Mouse (Mus musculus) midbrain, embryonic 13.5 days (tissue): Measurements from ENCODE around the gene Sbf2. TPM values are rescaled to one million over a fixed set of nuclear protein-coding genes. Genes with fewer than 3 reads are reported as not detected.

Experiments used
- ATAC-seq: fragments of 200-750 bp; cut with Nextera tagmentation; 2 replicates; pipeline ENCODE4 v1.8.0; 2017; ENCODE audit warnings: mild to moderate bottlenecking, moderate TSS enrichment, moderate library complexity
- H3K27ac ChIP-seq: fragments of 300-500 bp; sonication (generic); 2 replicates; pipeline ENCODE4 v1.5.1; 2015; ENCODE audit warnings: inconsistent platforms, mild to moderate bottlenecking, moderate library complexity
- H3K27me3 ChIP-seq: fragments of 300-500 bp; sonication (generic); 2 replicates; pipeline ENCODE4 v1.6.1; 2015; ENCODE audit warnings: mild to moderate bottlenecking, inconsistent platforms
- H3K36me3 ChIP-seq: fragments of 300-500 bp; sonication (generic); 2 replicates; pipeline ENCODE4 v1.6.1; 2015; ENCODE audit warnings: mild to moderate bottlenecking, inconsistent platforms
- H3K4me1 ChIP-seq: fragments of 300-500 bp; sonication (generic); replicated peaks from 2 replicates; pipeline ENCODE4 v1.6.1; 2015; ENCODE audit warnings: inconsistent platforms
- H3K4me2 ChIP-seq: fragments of 300-500 bp; sonication (generic); replicated peaks from 2 replicates; pipeline ENCODE4 v1.6.1; 2015; ENCODE audit warnings: moderate library complexity, mild to moderate bottlenecking, inconsistent platforms
- H3K4me3 ChIP-seq: fragments of 300-500 bp; sonication (generic); replicated peaks from 2 replicates; pipeline ENCODE4 v1.5.1; 2015; ENCODE audit warnings: mild to moderate bottlenecking, inconsistent platforms
- H3K9ac ChIP-seq: fragments of 300-500 bp; sonication (generic); replicated peaks from 2 replicates; pipeline ENCODE4 v1.6.1; 2015; ENCODE audit warnings: mild to moderate bottlenecking, inconsistent platforms
- H3K9me3 ChIP-seq: fragments of 300-500 bp; sonication (generic); 2 replicates; pipeline ENCODE4 v1.6.1; 2016; ENCODE audit warnings: mild to moderate bottlenecking, inconsistent platforms
- WGBS: fragments of 180-500 bp; shearing (Covaris S2); methylation state at CpG from one replicate; pipeline ENCODE4 v1.1.7; 2015; 5-methylcytosine and 5-hydroxymethylcytosine counted together
- polyA plus RNA-seq: library from polyadenylated mRNA; unstranded; fragments of >200 nt; fragmentation: Nextera tagmentation; extraction: Ambion mirVana; gene quantifications from 2 replicates; pipeline ENCODE4 v1.2.1, GENCODE M21; 2015

Sbf2 gene
- polyA plus RNA-seq, 1 experiment from 2014 or later, result 57.6 TPM

- ATAC-seq, result no peak
Observed at GRCm38 (mm10) chr7:110272434-110272833, 342.3 kb downstream of the Sbf2 start.

GRCm38 (mm10) chr7:110271814-110272213, 342.9 kb downstream of the Sbf2 start:
- H3K27ac ChIP-seq, result no peak overlapping the region
- 77% methylated on average over 9 of the region's 9 CpGs for WGBS

More at GRCm38 (mm10) chr7:110272434-110272833, 342.3 kb downstream of the Sbf2 start:
- H3K4me3 ChIP-seq, result no peak overlapping the region
- 80% methylated on average over 4 of the region's 4 CpGs for WGBS
- no peak overlapping the region for H3K4me2 ChIP-seq
- H3K9me3 ChIP-seq, result no peaks in the 10 kb centered on the region
- no peak overlapping the region for H3K9ac ChIP-seq
- H3K4me1 ChIP-seq, result no peaks in the 10 kb centered on the region
- no peaks in the 10 kb centered on the region for H3K27me3 ChIP-seq
- no peak overlapping the region; the same call in 1 of the 2 replicates for H3K27ac ChIP-seq
- 0 out of 2 replicates have a peak, but pooled peaks cover 4% of the 10 kb centered on the region for H3K36me3 ChIP-seq

GRCm38 (mm10) chr7:110270455-110270854, 344.3 kb downstream of the Sbf2 start:
- no peak overlapping the region for H3K4me3 ChIP-seq
- no peak for ATAC-seq
- no peaks in the 10 kb centered on the region for H3K9me3 ChIP-seq
- H3K4me2 ChIP-seq, result no peak overlapping the region
- no peak overlapping the region for H3K27ac ChIP-seq
- no peaks in the 10 kb centered on the region for H3K4me1 ChIP-seq
- WGBS, result 93% methylated on average over 7 of the region's 7 CpGs
- no peak overlapping the region for H3K9ac ChIP-seq
- H3K27me3 ChIP-seq, result no peaks in the 10 kb centered on the region
- 0 out of 2 replicates have a peak, but pooled peaks cover 4% of the 10 kb centered on the region for H3K36me3 ChIP-seq

More at GRCm38 (mm10) chr7:110271814-110272213, 342.9 kb downstream of the Sbf2 start:
- Histone ChIP-seq H3K4me2 (no peak overlapping the region), H3K27me3 (no peaks in the 10 kb centered on the region), H3K36me3 (0 out of 2 replicates have a peak, but pooled peaks cover 4% of the 10 kb centered on the region), H3K9ac (no peak overlapping the region), H3K4me1 (no peaks in the 10 kb centered on the region), H3K9me3 (no peaks in the 10 kb centered on the region), H3K4me3 (no peak overlapping the region)
- no peak for ATAC-seq

GRCm38 (mm10) chr7:110269777-110270176, 344.9 kb downstream of the Sbf2 start:
- Histone ChIP-seq H3K36me3 (0 out of 2 replicates have a peak, but pooled peaks cover 4% of the 10 kb centered on the region), H3K4me3 (no peak overlapping the region), H3K4me1 (no peaks in the 10 kb centered on the region), H3K9me3 (no peaks in the 10 kb centered on the region), H3K4me2 (no peak overlapping the region), H3K27ac (no peak overlapping the region), H3K9ac (no peak overlapping the region), H3K27me3 (no peaks in the 10 kb centered on the region)
- ATAC-seq, result no peak
- WGBS, result 90% methylated on average over 14 of the region's 14 CpGs

- Histone ChIP-seq H3K27me3 (no peaks in the 10 kb centered on the region), H3K4me2 (no peak overlapping the region), H3K4me1 (no peaks in the 10 kb centered on the region), H3K9ac (no peak overlapping the region), H3K27ac (no peak overlapping the region), H3K4me3 (no peak overlapping the region), H3K36me3 (0 out of 2 replicates have a peak, but pooled peaks cover 4% of the 10 kb centered on the region), H3K9me3 (no peaks in the 10 kb centered on the region)
- ATAC-seq, result no peak
- 84% methylated on average over 4 of the region's 4 CpGs for WGBS
Observed at GRCm38 (mm10) chr7:110268511-110268910, 346.2 kb downstream of the Sbf2 start.

GRCm38 (mm10) chr7:110267994-110268393, 346.7 kb downstream of the Sbf2 start:
- H3K4me1 ChIP-seq, result no peaks in the 10 kb centered on the region
- 0 out of 2 replicates have a peak, but pooled peaks cover 4% of the 10 kb centered on the region for H3K36me3 ChIP-seq
- no peak overlapping the region for H3K4me2 ChIP-seq
- no peak overlapping the region for H3K27ac ChIP-seq
- 95% methylated on average over 9 of the region's 9 CpGs for WGBS
- no peak overlapping the region for H3K4me3 ChIP-seq
- ATAC-seq, result no peak
- H3K27me3 ChIP-seq, result no peaks in the 10 kb centered on the region
- no peak overlapping the region for H3K9ac ChIP-seq
- no peaks in the 10 kb centered on the region for H3K9me3 ChIP-seq

- no peak overlapping the region for H3K4me2 ChIP-seq
- no peak overlapping the region for H3K4me3 ChIP-seq
- no peaks in the 10 kb centered on the region for H3K4me1 ChIP-seq
- H3K27me3 ChIP-seq, result no peaks in the 10 kb centered on the region
- no peak for ATAC-seq
- H3K9me3 ChIP-seq, result no peaks in the 10 kb centered on the region
- 0 out of 2 replicates have a peak, but pooled peaks cover 4% of the 10 kb centered on the region for H3K36me3 ChIP-seq
- H3K9ac ChIP-seq, result no peak overlapping the region
- H3K27ac ChIP-seq, result no peak overlapping the region
Observed at GRCm38 (mm10) chr7:110267014-110267413, 347.7 kb downstream of the Sbf2 start.

- Histone ChIP-seq H3K27ac (no peak overlapping the region), H3K9me3 (no peaks in the 10 kb centered on the region), H3K4me1 (no peaks in the 10 kb centered on the region), H3K4me3 (no peak overlapping the region), H3K36me3 (0 out of 2 replicates have a peak, but pooled peaks cover 4% of the 10 kb centered on the region), H3K9ac (no peak overlapping the region), H3K4me2 (no peak overlapping the region), H3K27me3 (no peaks in the 10 kb centered on the region)
- ATAC-seq, result no peak
- WGBS, result 34% methylated on average over 7 of the region's 7 CpGs
Observed at GRCm38 (mm10) chr7:110265796-110266195, 348.9 kb downstream of the Sbf2 start.

GRCm38 (mm10) chr7:110263474-110263873, 351.2 kb downstream of the Sbf2 start:
- Histone ChIP-seq H3K4me2 (no peak overlapping the region), H3K4me3 (no peak overlapping the region), H3K4me1 (no peaks in the 10 kb centered on the region), H3K9me3 (no peaks in the 10 kb centered on the region), H3K27me3 (no peaks in the 10 kb centered on the region), H3K27ac (no peak overlapping the region), H3K36me3 (no peaks in the 10 kb centered on the region), H3K9ac (no peak overlapping the region)
- no peak for ATAC-seq
- WGBS, result 86% methylated on average over 1 of the region's 1 CpGs

- H3K36me3 ChIP-seq, result no peaks in the 10 kb centered on the region
- H3K27me3 ChIP-seq, result no peaks in the 10 kb centered on the region
- H3K27ac ChIP-seq, result no peak overlapping the region
- H3K4me2 ChIP-seq, result no peak overlapping the region
- no peak overlapping the region for H3K9ac ChIP-seq
- H3K4me3 ChIP-seq, result no peak overlapping the region
- H3K4me1 ChIP-seq, result no peaks in the 10 kb centered on the region
- 79% methylated on average over 1 of the region's 1 CpGs for WGBS
- ATAC-seq, result no peak
- H3K9me3 ChIP-seq, result no peaks in the 10 kb centered on the region
Observed at GRCm38 (mm10) chr7:110262661-110263060, 352.1 kb downstream of the Sbf2 start.

- no peak overlapping the region for H3K4me3 ChIP-seq
- H3K4me2 ChIP-seq, result no peak overlapping the region
- H3K36me3 ChIP-seq, result no peaks in the 10 kb centered on the region
- no peak overlapping the region for H3K27ac ChIP-seq
- no peaks in the 10 kb centered on the region for H3K27me3 ChIP-seq
- no peaks in the 10 kb centered on the region for H3K4me1 ChIP-seq
- ATAC-seq, result no peak
- no peaks in the 10 kb centered on the region for H3K9me3 ChIP-seq
- 81% methylated on average over 4 of the region's 4 CpGs for WGBS
- H3K9ac ChIP-seq, result no peak overlapping the region
Observed at GRCm38 (mm10) chr7:110261807-110262206, 352.9 kb downstream of the Sbf2 start.

GRCm38 (mm10) chr7:110259966-110260711, 354.6 kb downstream of the Sbf2 start:
- Histone ChIP-seq H3K4me2 (no peak overlapping the region), H3K4me3 (no peak overlapping the region), H3K9ac (no peak overlapping the region), H3K9me3 (no peaks in the 10 kb centered on the region), H3K27me3 (no peaks in the 10 kb centered on the region), H3K27ac (no peak overlapping the region), H3K4me1 (no peaks in the 10 kb centered on the region), H3K36me3 (no peaks in the 10 kb centered on the region)
- 88% methylated on average over 4 of the region's 4 CpGs for WGBS
- ATAC-seq, result no peak
